Mouse (Mus musculus) thymus, postnatal 36 days (tissue): ENCODE data around the gene Nip7.
"Not testable (repeated sequence)": the region's sequence is repeated elsewhere in the genome, so short reads cannot be mapped to it uniquely, and the experiment has no call there.

Source experiments
- DNase-seq, 2 experiments: peaks; one replicate each; pipeline ENCODE4 v3.0.0; 2022; ENCODE audit warnings: mixed read lengths in 2 of 2

Nip7 gene

GRCm38 (mm10) chr8:107056076-107056972, at the start of gene Nip7, which contains the start of gene Cog8:
TSS of gene Nip7 (plus strand) at chr8:107056877.
TSS of gene Cog8 (minus strand) at chr8:107056689.
- DNase-seq: peak; percentile 92 to 95

- no peak for DNase-seq
Observed at GRCm38 (mm10) chr8:107007795-107008194, 48.9 kb upstream of the Nip7 start.

- DNase-seq: no peak
Observed at GRCm38 (mm10) chr8:107012666-107013065, 44.0 kb upstream of the Nip7 start.

- DNase-seq: no peak
Observed at GRCm38 (mm10) chr8:107014915-107015314, 41.8 kb upstream of the Nip7 start.

GRCm38 (mm10) chr8:107023479-107023878, 33.2 kb upstream of the Nip7 start:
- DNase-seq: no peak

DNA sequence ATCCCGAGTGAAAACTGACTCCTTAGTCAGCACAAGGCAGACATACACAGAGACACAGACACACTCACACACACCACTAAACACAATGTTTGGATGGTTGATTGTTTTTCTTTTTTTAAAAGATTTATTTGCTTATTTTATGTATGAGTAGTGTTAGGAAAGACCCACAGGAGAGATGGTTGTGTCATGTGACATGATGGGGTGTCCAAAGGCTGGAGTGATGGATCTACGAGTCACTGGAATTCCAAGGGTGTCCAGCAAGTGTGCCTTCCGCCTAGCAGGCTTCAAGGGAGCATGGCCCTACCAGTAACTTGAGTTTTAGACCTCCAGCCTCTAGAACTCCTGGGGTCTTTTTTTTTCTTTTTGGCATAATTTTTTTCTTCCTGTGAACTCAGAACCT, 27.4 kb upstream of the Nip7 start:
- no peak for DNase-seq

DNA sequence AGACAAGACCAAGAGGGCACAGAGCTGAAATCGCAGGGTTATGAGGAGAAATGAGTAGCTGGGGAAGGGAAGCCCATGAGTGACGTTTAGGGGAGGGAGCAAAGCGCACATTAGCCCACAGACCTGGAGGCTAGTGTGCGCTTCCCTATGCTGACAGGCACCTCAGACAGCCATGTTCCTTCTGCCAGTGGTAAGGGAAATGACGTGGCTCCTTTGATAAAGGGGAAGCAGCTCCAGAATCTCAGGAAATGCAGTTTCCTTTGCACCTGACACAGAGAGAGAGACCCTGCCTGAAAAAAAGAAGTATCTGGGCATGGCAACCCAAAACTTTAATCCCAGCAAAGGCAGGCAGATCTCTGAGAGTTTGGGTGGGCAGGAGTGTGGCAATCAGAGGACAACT, 26.6 kb upstream of the Nip7 start:
- no peak for DNase-seq

GRCm38 (mm10) chr8:107030650-107031576, 25.8 kb upstream of the Nip7 start, which contains the start of gene Vps4a:
TSS of gene Vps4a (plus strand) at chr8:107031222.
- peak; percentile 95 to 98 for DNase-seq

DNA sequence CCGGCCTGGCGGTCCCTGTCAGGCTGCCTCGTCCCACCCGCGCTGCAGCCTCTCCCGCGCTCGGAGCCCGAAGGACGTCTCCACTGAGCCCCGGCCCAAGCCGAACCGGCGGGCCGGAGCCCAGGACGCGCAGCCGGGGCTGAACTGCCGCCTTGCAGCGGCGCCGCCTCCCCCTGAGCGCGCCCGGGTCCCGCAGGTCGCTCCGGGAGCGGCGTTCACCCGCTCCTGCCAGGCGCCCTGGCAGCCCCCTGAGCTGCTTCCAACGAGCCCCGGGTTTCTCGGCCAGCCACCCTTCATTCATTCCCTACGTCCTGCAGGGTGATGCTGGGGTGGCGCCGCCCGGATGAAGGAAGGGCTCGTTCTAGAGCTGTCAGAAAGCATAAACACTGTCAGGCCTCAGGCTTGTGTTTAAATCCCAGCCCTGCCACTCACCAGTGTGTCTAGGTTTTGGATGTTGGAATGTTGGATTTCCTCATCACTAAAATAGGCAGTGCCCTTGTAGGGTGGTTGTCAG, 25.0 kb upstream of the Nip7 start:
- no peak for DNase-seq

DNA sequence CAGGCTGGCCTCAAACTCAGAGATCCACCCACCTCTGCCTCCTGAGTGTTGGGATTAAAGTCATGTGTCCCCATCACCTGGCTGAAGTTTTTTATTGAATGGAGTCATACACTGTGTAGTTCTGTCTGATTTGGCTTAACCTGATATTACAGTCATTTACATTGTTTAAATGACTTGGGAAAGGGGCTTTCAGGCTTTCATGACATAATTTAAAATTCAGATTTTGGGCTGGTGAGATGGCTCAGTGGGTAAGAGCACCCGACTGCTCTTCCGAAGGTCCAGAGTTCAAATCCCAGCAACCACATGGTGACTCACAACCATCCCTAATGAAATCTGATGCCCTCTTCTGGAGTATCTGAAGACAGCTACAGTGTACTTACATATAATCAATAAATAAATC, 23.1 kb upstream of the Nip7 start:
- DNase-seq: not testable (repeated sequence)

DNA sequence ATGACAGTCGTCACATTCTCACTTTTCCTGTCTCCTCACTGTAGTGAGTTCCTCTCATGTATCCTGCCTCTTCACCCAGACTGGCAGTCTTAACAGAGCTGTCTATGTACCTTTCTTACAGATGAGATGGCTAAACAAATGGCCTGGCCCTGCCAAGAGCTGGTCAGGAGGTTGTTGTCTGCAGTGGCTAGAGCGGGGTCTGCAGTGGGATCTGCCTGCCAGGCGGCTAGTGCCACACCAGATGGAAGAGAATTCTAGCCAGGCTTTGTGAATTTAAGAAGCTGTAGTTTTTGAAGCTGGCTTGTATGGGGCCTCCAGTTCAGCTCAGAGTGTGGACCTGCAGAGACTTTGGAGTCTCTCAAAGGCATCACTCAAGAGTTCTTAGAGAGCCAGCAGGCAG, 21.0 kb upstream of the Nip7 start:
- DNase-seq: no peak

- DNase-seq: no peak
Observed at GRCm38 (mm10) chr8:107036626-107037025, 20.1 kb upstream of the Nip7 start.

DNA sequence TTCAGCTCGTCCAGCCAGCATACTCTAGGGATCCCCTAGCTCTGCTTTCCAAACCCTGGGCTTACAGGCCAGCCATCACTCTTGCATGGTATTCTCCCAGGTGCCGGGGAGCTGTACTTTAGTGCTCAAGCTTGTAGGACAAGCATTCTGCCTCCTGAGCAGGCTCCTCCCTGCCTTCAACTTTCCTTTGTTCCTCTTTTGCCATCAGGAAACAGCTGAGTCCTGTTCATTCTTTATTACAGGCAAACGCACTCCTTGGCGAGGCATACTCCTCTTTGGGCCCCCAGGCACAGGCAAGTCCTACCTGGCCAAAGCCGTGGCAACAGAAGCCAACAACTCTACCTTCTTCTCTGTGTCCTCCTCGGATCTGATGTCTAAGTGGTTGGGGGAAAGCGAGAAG, 16.0 kb upstream of the Nip7 start:
- DNase-seq: no peak

GRCm38 (mm10) chr8:107045478-107045877, 11.2 kb upstream of the Nip7 start:
- DNase-seq: no peak

GRCm38 (mm10) chr8:107046976-107047375, 9.7 kb upstream of the Nip7 start:
- DNase-seq: no peak

- peak; percentile 77 to 84 for DNase-seq
Observed at GRCm38 (mm10) chr8:107048061-107048941, 8.4 kb upstream of the Nip7 start, which contains the start of gene Pdf. TSS of gene Pdf (minus strand) at chr8:107048614.

DNA sequence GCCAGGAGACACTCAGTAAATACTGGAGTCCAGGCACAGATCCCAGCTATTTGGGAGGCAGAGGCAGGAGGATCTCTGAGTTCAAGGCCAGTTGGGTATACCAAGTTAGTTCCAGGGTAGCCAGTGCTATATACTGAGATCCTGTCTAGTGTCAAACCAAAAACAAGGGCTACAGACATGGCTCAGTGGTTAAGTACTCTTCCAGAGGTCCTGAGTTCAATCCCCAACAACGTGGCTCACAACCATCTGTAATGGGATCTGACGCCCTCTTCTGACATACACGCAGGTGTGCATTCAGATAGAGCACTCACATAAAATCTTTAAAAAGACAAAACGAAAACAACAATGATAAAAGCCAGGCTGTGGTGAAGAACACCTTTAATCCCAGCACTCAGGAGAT, 7.2 kb upstream of the Nip7 start:
- DNase-seq: no peak

- no peak for DNase-seq
Observed at GRCm38 (mm10) chr8:107052046-107052445, 4.6 kb upstream of the Nip7 start.

- no peak for DNase-seq
Observed at GRCm38 (mm10) chr8:107056973-107057369, 294 bp downstream of the Nip7 start.

GRCm38 (mm10) chr8:107062613-107063012, 5.9 kb downstream of the Nip7 start:
- no peak for DNase-seq

DNA sequence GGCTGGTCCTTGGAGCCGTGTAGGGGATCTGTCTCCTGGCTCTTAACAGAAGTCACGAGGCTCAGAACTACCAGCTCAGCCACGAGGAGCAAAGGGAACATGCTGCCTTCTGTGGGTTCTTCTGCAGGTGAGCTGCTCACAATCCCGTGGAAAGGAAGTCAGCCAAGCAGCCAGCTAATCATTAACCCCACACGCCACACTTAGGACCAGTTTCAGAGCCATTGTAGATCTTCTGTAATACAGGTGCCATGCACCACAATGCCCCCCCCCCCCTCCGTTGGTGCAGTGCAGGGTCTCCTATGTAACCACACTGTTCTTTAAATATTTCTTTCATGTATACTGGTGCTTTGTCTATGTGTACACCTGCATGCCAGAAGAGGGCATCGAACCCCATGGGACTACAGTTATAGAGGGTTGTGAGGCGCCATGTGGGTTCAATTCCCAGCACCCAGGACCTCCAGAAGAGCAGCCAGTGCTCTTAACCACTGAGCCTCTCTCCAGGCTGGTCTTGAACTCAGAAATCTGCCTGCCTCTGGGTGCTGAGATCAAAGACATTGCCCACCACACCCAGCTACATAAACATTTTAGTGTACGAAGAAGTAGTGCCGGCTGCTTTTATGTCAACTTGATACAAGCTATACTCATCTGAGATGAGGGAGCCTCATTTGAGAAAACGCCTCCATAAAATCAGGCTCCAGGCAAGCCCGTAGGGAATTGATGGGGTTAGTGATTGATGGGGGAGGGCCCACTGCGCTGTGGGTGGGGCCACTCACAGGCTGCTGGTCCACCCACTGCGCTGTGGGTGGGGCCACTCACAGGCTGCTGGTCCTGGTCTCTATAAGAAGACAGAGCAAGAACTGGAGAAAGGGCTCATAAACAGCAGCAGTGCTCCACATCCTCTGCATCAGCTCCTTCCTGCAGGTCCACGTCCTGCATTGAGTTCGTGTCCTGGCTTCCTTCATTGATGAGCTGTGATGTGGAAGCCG, 9.1 kb downstream of the Nip7 start, which contains the start of gene Tmed6:
Gene Tmed6 (minus strand): TSS at position 134 of the 986 bp plus-strand sequence.
- DNase-seq: no peak
